Mouse (Mus musculus) limb, embryonic 11.5 days (tissue): ENCODE results near the gene Aldh2. TPM values are rescaled to one million over a fixed set of nuclear protein-coding genes. Genes with fewer than 3 reads are reported as not detected.

Experiments used
- polyA plus RNA-seq: library from polyadenylated mRNA; unstranded; fragments of >200 nt; fragmentation: Nextera tagmentation; extraction: Ambion mirVana; gene quantifications from 2 replicates; pipeline ENCODE4 v1.2.1, GENCODE M21; 2014

Aldh2 gene
- polyA plus RNA-seq, 1 experiment from 2014 or later: 80.1 TPM

Other genes with a start within 250 kb of the Aldh2 start
- gene Trafd1, start 208.2 kb downstream of the Aldh2 start, polyA plus RNA-seq: 59.7 and 66.6 TPM in 2 replicates
- 42.6 and 47.0 TPM in 2 replicates for gene Naa25, start 195.9 kb downstream of the Aldh2 start, polyA plus RNA-seq
- gene Tmem116, start 141.9 kb downstream of the Aldh2 start, polyA plus RNA-seq: 0.99 and 1.1 TPM in 2 replicates
- gene Erp29, start 141.3 kb downstream of the Aldh2 start, polyA plus RNA-seq: 95.4 and 100 TPM in 2 replicates
- gene Adam1b, start 90.4 kb downstream of the Aldh2 start, polyA plus RNA-seq: not detected in 2 replicates
- gene Adam1a, start 48.3 kb downstream of the Aldh2 start, polyA plus RNA-seq: 2.2 and 2.3 TPM in 2 replicates
- not detected in 2 replicates for gene Gm42878, start 48.3 kb downstream of the Aldh2 start, polyA plus RNA-seq
- 54.5 and 57.9 TPM in 2 replicates for gene Mapkapk5, start 47.9 kb downstream of the Aldh2 start, polyA plus RNA-seq
- 2.5 and 3.0 TPM in 2 replicates for gene Acad12, start 25.1 kb upstream of the Aldh2 start, polyA plus RNA-seq
- gene Acad10, start 66.7 kb upstream of the Aldh2 start, polyA plus RNA-seq: 1.3 and 1.7 TPM in 2 replicates
- gene Brap, start 66.7 kb upstream of the Aldh2 start, polyA plus RNA-seq: 37.1 and 42.7 TPM in 2 replicates
- 74.4 and 84.9 TPM in 2 replicates for gene Atxn2, start 117.5 kb upstream of the Aldh2 start, polyA plus RNA-seq
- 10.2 and 11.0 TPM in 2 replicates for gene Sh2b3, start 243.8 kb upstream of the Aldh2 start, polyA plus RNA-seq